Mouse (Mus musculus) liver, embryonic 14.5 days (tissue): ENCODE measurements around the gene Oscp1. TPM values are rescaled to one million over a fixed set of nuclear protein-coding genes. Genes with fewer than 3 reads are reported as not detected.

Experiments used
- ATAC-seq: fragments of 200-750 bp; cut with Nextera tagmentation; 2 replicates; pipeline ENCODE4 v1.8.0; 2017; ENCODE audit warnings: moderate number of reproducible peaks, mild to moderate bottlenecking, moderate library complexity; ENCODE audit not compliant: insufficient read depth
- DNase-seq, 3 experiments: peaks; one replicate each; pipeline ENCODE4 v3.0.0-alpha.2; 2012 to 2013; ENCODE audit warnings: low read depth in 3 of 3, low spot score in 3 of 3
- H3K27ac ChIP-seq: fragments of 300-500 bp; sonication (generic); 2 replicates; pipeline ENCODE4 v1.5.1; 2014; ENCODE audit warnings: moderate library complexity, mild to moderate bottlenecking, control low read depth, inconsistent platforms
- H3K27me3 ChIP-seq: fragments of 300-500 bp; sonication (generic); 2 replicates; pipeline ENCODE4 v1.6.1; 2014; ENCODE audit warnings: mild to moderate bottlenecking, low read length, moderate library complexity; ENCODE audit not compliant: control insufficient read depth, insufficient read depth
- H3K36me3 ChIP-seq: fragments of 300-500 bp; sonication (generic); replicated peaks from 2 replicates; pipeline ENCODE4 v1.6.1; 2014; ENCODE audit warnings: low read depth; ENCODE audit not compliant: control insufficient read depth, insufficient read depth
- H3K4me1 ChIP-seq, 2 experiments: fragments of 200-500 bp in 1 of 2; fragments of 300-500 bp in 1 of 2; sonication (generic) in 1 of 2; replicated peaks; 2 replicates each; pipeline ENCODE4 v1.6.1; 2012 to 2014; ENCODE audit warnings: antibody characterized with exemption in 1 of 2, inconsistent platforms in 1 of 2, low read length in 1 of 2; ENCODE audit not compliant: control insufficient read depth in 2 of 2, insufficient read depth in 2 of 2
- H3K4me2 ChIP-seq: fragments of 300-500 bp; sonication (generic); 2 replicates; pipeline ENCODE4 v1.6.1; 2014; ENCODE audit warnings: low read depth, mild to moderate bottlenecking, control low read depth, moderate library complexity
- H3K4me3 ChIP-seq, 2 experiments: fragments of 200-500 bp in 1 of 2; fragments of 300-500 bp in 1 of 2; sonication (generic) in 1 of 2; 2 replicates each; pipeline ENCODE4 v1.5.1; 2012 to 2014; ENCODE audit warnings: low read depth in 2 of 2, low read length in 2 of 2, mild to moderate bottlenecking in 2 of 2, control low read depth in 1 of 2, inconsistent platforms in 1 of 2, moderate library complexity in 1 of 2; ENCODE audit not compliant: insufficient read depth in 1 of 2
- H3K9ac ChIP-seq: fragments of 300-500 bp; sonication (generic); replicated peaks from 2 replicates; pipeline ENCODE4 v1.6.1; 2014; ENCODE audit warnings: mild to moderate bottlenecking, control low read depth, moderate library complexity
- H3K9me3 ChIP-seq: fragments of 300-500 bp; sonication (generic); 2 replicates; pipeline ENCODE4 v1.6.1; 2016; ENCODE audit warnings: low read length, mixed read lengths; ENCODE audit not compliant: control insufficient read depth
- CTCF ChIP-seq: IDR thresholded peaks from 2 replicates; pipeline ENCODE4 v1.5.1; 2016; ENCODE audit warnings: antibody characterized with exemption, low read depth, control low read depth
- EP300 ChIP-seq: IDR thresholded peaks from 2 replicates; pipeline ENCODE4 v1.6.1; 2016; ENCODE audit warnings: antibody characterized with exemption, low read depth
- WGBS: fragments of 180-500 bp; shearing (Covaris S2); extraction: QIAGEN DNeasy Blood & Tissue Kit; methylation state at CpG from one replicate; pipeline ENCODE4 v1.1.7; 2014; ENCODE audit not compliant: insufficient replicate concordance; 5-methylcytosine and 5-hydroxymethylcytosine counted together
- polyA plus RNA-seq, 2 experiments: library from polyadenylated mRNA; depleted of rRNA in 1 of 2; stranded (reverse) in 1 of 2; unstranded in 1 of 2; fragments of >200 nt; fragmentation: Nextera tagmentation in 1 of 2; extraction: Ambion mirVana in 1 of 2; gene quantifications; 2 replicates each; pipeline versions ENCODE4 v1.2.1 to v1.2.3; 2012 to 2014

Gene Oscp1
- polyA plus RNA-seq, 2 experiments = 0.29 to 1.8 TPM

GRCm38 (mm10) chr4:126046851-126047585, 11.3 kb upstream of the Oscp1 start, which contains the start of gene Mrps15:
Gene Mrps15 (plus strand): TSS chr4:126046925.
- TF ChIP-seq CTCF = no peak
- TF ChIP-seq EP300 = no peak
- H3K27ac ChIP-seq = peak within 1 kb of the TSS; percentile 48
- H3K36me3 ChIP-seq = peaks cover 11% of the 10 kb centered on the region
- under 1% methylated on average over 56 of the region's 56 CpGs for WGBS
- H3K4me1 ChIP-seq = peaks cover 3 to 9% of the 10 kb centered on the region in 2 experiments
- H3K27me3 ChIP-seq = no peaks in the 10 kb centered on the region
- ATAC-seq = peak; percentile 91
- no peaks in the 10 kb centered on the region for H3K9me3 ChIP-seq
- H3K9ac ChIP-seq = peak within 1 kb of the TSS; percentile 84
- peak within 1 kb of the TSS; percentile 79 for H3K4me2 ChIP-seq
- DNase-seq = peak; percentile 80
- peak within 1 kb of the TSS; percentile 82 to 90 for H3K4me3 ChIP-seq

- Histone ChIP-seq H3K9ac (no peak overlapping the region), H3K27me3 (no peaks in the 10 kb centered on the region), H3K9me3 (no peaks in the 10 kb centered on the region), H3K4me2 (no peak overlapping the region), H3K27ac (no peak overlapping the region), H3K4me3 (no peak overlapping the region), H3K4me1 (peaks cover 3 to 7% of the 10 kb centered on the region in 2 experiments), H3K36me3 (peaks cover 16% of the 10 kb centered on the region)
- ATAC-seq (no peak), DNase-seq (no peak)
- TF ChIP-seq EP300 (no peak), CTCF (no peak)
- WGBS = 63% methylated on average over 7 of the region's 7 CpGs
Measured at GRCm38 (mm10) chr4:126051617-126052016, 6.7 kb upstream of the Oscp1 start.

GRCm38 (mm10) chr4:126057207-126058133, 895 bp upstream of the Oscp1 start:
- Histone ChIP-seq H3K27me3 (no peaks in the 10 kb centered on the region), H3K4me2 (peak overlapping the region; percentile 95), H3K4me3 (peak overlapping the region; percentile 89 to 97), H3K4me1 (peaks cover 12 to 14% of the 10 kb centered on the region in 2 experiments), H3K9me3 (no peaks in the 10 kb centered on the region), H3K36me3 (peaks cover 5% of the 10 kb centered on the region), H3K9ac (peak overlapping the region; percentile 81), H3K27ac (peak overlapping the region; percentile 83)
- DNase-seq (peak in 1 of 3 experiments; percentile 44), ATAC-seq (peak; percentile 55)
- no peak for TF ChIP-seq CTCF
- 8% methylated on average over 19 of the region's 19 CpGs for WGBS

- peak overlapping the region; percentile 50 for H3K9ac ChIP-seq
- H3K4me3 ChIP-seq = peak overlapping the region; percentile 89 to 97
- 38% methylated on average over 9 of the region's 9 CpGs for WGBS
- no peak for TF ChIP-seq EP300
- TF ChIP-seq CTCF = no peak
- H3K4me2 ChIP-seq = peak overlapping the region; percentile 95
- DNase-seq (no peak), ATAC-seq (no peak)
- no peak overlapping the region for H3K27ac ChIP-seq
- no peaks in the 10 kb centered on the region for H3K27me3 ChIP-seq
- peaks cover 1% of the 10 kb centered on the region for H3K36me3 ChIP-seq
- H3K9me3 ChIP-seq = no peaks in the 10 kb centered on the region
- H3K4me1 ChIP-seq = peaks cover 12 to 14% of the 10 kb centered on the region in 2 experiments
Measured at GRCm38 (mm10) chr4:126058997-126059362, 615 bp downstream of the Oscp1 start.

- WGBS = 45% methylated on average over 1 of the region's 1 CpGs
- H3K27ac ChIP-seq = no peak overlapping the region
- ATAC-seq = no peak
Measured at GRCm38 (mm10) chr4:126062856-126063255, 4.5 kb downstream of the Oscp1 start.

More at GRCm38 (mm10) chr4:126062856-126063255, 4.5 kb downstream of the Oscp1 start:
- Histone ChIP-seq H3K36me3 (no peaks in the 10 kb centered on the region), H3K9me3 (no peaks in the 10 kb centered on the region), H3K4me1 (peaks cover 5% of the 10 kb centered on the region in 2 experiments), H3K4me2 (no peak overlapping the region), H3K4me3 (no peak overlapping the region), H3K9ac (no peak overlapping the region), H3K27me3 (no peaks in the 10 kb centered on the region)
- no peak for DNase-seq
- TF ChIP-seq EP300 = no peak
- TF ChIP-seq CTCF = no peak
